Mouse (Mus musculus): ENCODE data around the gene Tmem253. TPM values are rescaled to one million over a fixed set of nuclear protein-coding genes. Genes with fewer than 3 reads are reported as not detected.
"Not testable (repeated sequence)": the region's sequence is repeated elsewhere in the genome, so short reads cannot be mapped to it uniquely, and the experiment has no call there.

Gene Tmem253
- polyA plus RNA-seq, 1 experiment from 2014 or later, result 0.21 TPM

- peaks cover 21% of the 10 kb centered on the region for H3K4me1 ChIP-seq (replicated peaks; ENCODE audit: control insufficient read depth, insufficient read depth, low read length)
- H3K4me2 ChIP-seq (ENCODE audit: low read depth, low read length), result no peak overlapping the region
- no peak for ATAC-seq (ENCODE audit: low read depth)
- no peaks in the 10 kb centered on the region for H3K36me3 ChIP-seq (ENCODE audit: control insufficient read depth, insufficient read depth, low read length)
- no peaks in the 10 kb centered on the region for H3K9me3 ChIP-seq (ENCODE audit: control insufficient read depth, low read length)
- H3K9ac ChIP-seq (ENCODE audit: low read length), result no peak overlapping the region
- H3K4me3 ChIP-seq (ENCODE audit: low read length), result no peak overlapping the region
- no peak overlapping the region for H3K27ac ChIP-seq (ENCODE audit: low read length)
- 84% methylated on average over 2 of the region's 2 CpGs for WGBS
- no peaks in the 10 kb centered on the region for H3K27me3 ChIP-seq (ENCODE audit: control insufficient read depth, insufficient read depth, low read depth, low read length)
Observed at GRCm38 (mm10) chr14:52024133-52024532, 8.7 kb downstream of the Tmem253 start.

- WGBS, result 76% methylated on average over 4 of the region's 4 CpGs
Observed at GRCm38 (mm10) chr14:52026342-52026741, 10.9 kb downstream of the Tmem253 start.

GRCm38 (mm10) chr14:52035926-52036325 lies 20.5 kb downstream of the Tmem253 start:
- Histone ChIP-seq H3K9me3 (ENCODE audit: control insufficient read depth, low read length) (no peaks in the 10 kb centered on the region), H3K4me3 (ENCODE audit: low read length) (no peak overlapping the region), H3K27me3 (ENCODE audit: control insufficient read depth, insufficient read depth, low read depth, low read length) (no peaks in the 10 kb centered on the region), H3K36me3 (ENCODE audit: control insufficient read depth, insufficient read depth, low read length) (no peaks in the 10 kb centered on the region), H3K4me2 (ENCODE audit: low read depth, low read length) (no peak overlapping the region), H3K4me1 (replicated peaks; ENCODE audit: control insufficient read depth, insufficient read depth, low read length) (no peaks in the 10 kb centered on the region), H3K9ac (ENCODE audit: low read length) (no peak overlapping the region), H3K27ac (ENCODE audit: low read length) (no peak overlapping the region)
- ATAC-seq (ENCODE audit: low read depth), result no peak
- WGBS, result 60% methylated on average over 6 of the region's 6 CpGs

More at GRCm38 (mm10) chr14:52026342-52026741, 10.9 kb downstream of the Tmem253 start:
- ATAC-seq (ENCODE audit: low read depth), result no peak
- Histone ChIP-seq H3K9me3 (ENCODE audit: control insufficient read depth, low read length) (no peaks in the 10 kb centered on the region), H3K27me3 (ENCODE audit: control insufficient read depth, insufficient read depth, low read depth, low read length) (no peaks in the 10 kb centered on the region), H3K4me1 (replicated peaks; ENCODE audit: control insufficient read depth, insufficient read depth, low read length) (peaks cover 17% of the 10 kb centered on the region), H3K36me3 (ENCODE audit: control insufficient read depth, insufficient read depth, low read length) (no peaks in the 10 kb centered on the region), H3K9ac (ENCODE audit: low read length) (no peak overlapping the region), H3K27ac (ENCODE audit: low read length) (no peak overlapping the region), H3K4me2 (ENCODE audit: low read depth, low read length) (no peak overlapping the region), H3K4me3 (ENCODE audit: low read length) (no peak overlapping the region)

GRCm38 (mm10) chr14:52039332-52039731 lies 23.9 kb downstream of the Tmem253 start:
- H3K9me3 ChIP-seq (ENCODE audit: control insufficient read depth, low read length), result no peaks in the 10 kb centered on the region
- no peak for ATAC-seq (ENCODE audit: low read depth)
- WGBS, result 76% methylated on average over 5 of the region's 5 CpGs
- H3K27me3 ChIP-seq (ENCODE audit: control insufficient read depth, insufficient read depth, low read depth, low read length), result no peaks in the 10 kb centered on the region
- no peak overlapping the region for H3K4me3 ChIP-seq (ENCODE audit: low read length)
- H3K9ac ChIP-seq (ENCODE audit: low read length), result no peak overlapping the region
- H3K36me3 ChIP-seq (ENCODE audit: control insufficient read depth, insufficient read depth, low read length), result no peaks in the 10 kb centered on the region
- H3K27ac ChIP-seq (ENCODE audit: low read length), result no peak overlapping the region
- no peaks in the 10 kb centered on the region for H3K4me1 ChIP-seq (replicated peaks; ENCODE audit: control insufficient read depth, insufficient read depth, low read length)
- no peak overlapping the region for H3K4me2 ChIP-seq (ENCODE audit: low read depth, low read length)

GRCm38 (mm10) chr14:52042359-52042758 lies 26.9 kb downstream of the Tmem253 start, which contains the start of gene Olfr221:
Gene Olfr221 (minus strand): TSS chr14:52042459.
- not testable (repeated sequence) for H3K9me3 ChIP-seq (ENCODE audit: control insufficient read depth, low read length); H3K36me3 ChIP-seq (ENCODE audit: control insufficient read depth, insufficient read depth, low read length); ATAC-seq (ENCODE audit: low read depth); H3K9ac ChIP-seq (ENCODE audit: low read length); H3K27me3 ChIP-seq (ENCODE audit: control insufficient read depth, insufficient read depth, low read depth, low read length); H3K27ac ChIP-seq (ENCODE audit: low read length); H3K4me1 ChIP-seq (replicated peaks; ENCODE audit: control insufficient read depth, insufficient read depth, low read length); H3K4me2 ChIP-seq (ENCODE audit: low read depth, low read length); H3K4me3 ChIP-seq (ENCODE audit: low read length)
- WGBS, result 54% methylated on average over 3 of the region's 3 CpGs

GRCm38 (mm10) chr14:52043446-52043845 lies 28.0 kb downstream of the Tmem253 start:
- ATAC-seq (ENCODE audit: low read depth), result no peak
- Histone ChIP-seq H3K9ac (ENCODE audit: low read length) (no peak overlapping the region), H3K4me3 (ENCODE audit: low read length) (no peak overlapping the region), H3K4me1 (replicated peaks; ENCODE audit: control insufficient read depth, insufficient read depth, low read length) (no peaks in the 10 kb centered on the region), H3K9me3 (ENCODE audit: control insufficient read depth, low read length) (no peaks in the 10 kb centered on the region), H3K36me3 (ENCODE audit: control insufficient read depth, insufficient read depth, low read length) (no peaks in the 10 kb centered on the region), H3K4me2 (ENCODE audit: low read depth, low read length) (no peak overlapping the region), H3K27ac (ENCODE audit: low read length) (no peak overlapping the region), H3K27me3 (ENCODE audit: control insufficient read depth, insufficient read depth, low read depth, low read length) (no peaks in the 10 kb centered on the region)
- WGBS, result 54% methylated on average over 6 of the region's 6 CpGs

GRCm38 (mm10) chr14:52044901-52045678 lies 29.6 kb downstream of the Tmem253 start:
- no peak overlapping the region for H3K4me3 ChIP-seq (ENCODE audit: low read length)
- 6% methylated on average over 8 of the region's 8 CpGs for WGBS
- ATAC-seq (ENCODE audit: low read depth), result peak; percentile 65
- H3K4me2 ChIP-seq (ENCODE audit: low read depth, low read length), result no peak overlapping the region
- H3K4me1 ChIP-seq (replicated peaks; ENCODE audit: control insufficient read depth, insufficient read depth, low read length), result no peaks in the 10 kb centered on the region
- H3K9me3 ChIP-seq (ENCODE audit: control insufficient read depth, low read length), result no peaks in the 10 kb centered on the region
- H3K27ac ChIP-seq (ENCODE audit: low read length), result no peak overlapping the region
- H3K36me3 ChIP-seq (ENCODE audit: control insufficient read depth, insufficient read depth, low read length), result no peaks in the 10 kb centered on the region
- H3K9ac ChIP-seq (ENCODE audit: low read length), result no peak overlapping the region
- no peaks in the 10 kb centered on the region for H3K27me3 ChIP-seq (ENCODE audit: control insufficient read depth, insufficient read depth, low read depth, low read length)

GRCm38 (mm10) chr14:52045966-52046565 lies 30.6 kb downstream of the Tmem253 start:
- no peak for ATAC-seq (ENCODE audit: low read depth)
- Histone ChIP-seq H3K27ac (ENCODE audit: low read length) (no peak overlapping the region), H3K27me3 (ENCODE audit: control insufficient read depth, insufficient read depth, low read depth, low read length) (no peaks in the 10 kb centered on the region), H3K4me3 (ENCODE audit: low read length) (no peak overlapping the region), H3K9me3 (ENCODE audit: control insufficient read depth, low read length) (no peaks in the 10 kb centered on the region), H3K4me1 (replicated peaks; ENCODE audit: control insufficient read depth, insufficient read depth, low read length) (no peaks in the 10 kb centered on the region), H3K4me2 (ENCODE audit: low read depth, low read length) (no peak overlapping the region), H3K36me3 (ENCODE audit: control insufficient read depth, insufficient read depth, low read length) (no peaks in the 10 kb centered on the region), H3K9ac (ENCODE audit: low read length) (no peak overlapping the region)
- WGBS, result 67% methylated on average over 9 of the region's 9 CpGs

- H3K27ac ChIP-seq (ENCODE audit: low read length); H3K4me3 ChIP-seq (ENCODE audit: low read length); H3K9ac ChIP-seq (ENCODE audit: low read length); H3K27me3 ChIP-seq (ENCODE audit: control insufficient read depth, insufficient read depth, low read depth, low read length); H3K4me2 ChIP-seq (ENCODE audit: low read depth, low read length); H3K36me3 ChIP-seq (ENCODE audit: control insufficient read depth, insufficient read depth, low read length); ATAC-seq (ENCODE audit: low read depth); H3K4me1 ChIP-seq (replicated peaks; ENCODE audit: control insufficient read depth, insufficient read depth, low read length); H3K9me3 ChIP-seq (ENCODE audit: control insufficient read depth, low read length): not testable (repeated sequence)
- WGBS, result 89% methylated on average over 3 of the region's 3 CpGs
Observed at GRCm38 (mm10) chr14:52052720-52053119, 37.3 kb downstream of the Tmem253 start.
